Mouse (Mus musculus): Measurements from ENCODE around the gene Slc1a1. TPM values are rescaled to one million over a fixed set of nuclear protein-coding genes. Genes with fewer than 3 reads are reported as not detected.

The Slc1a1 gene
- polyA plus RNA-seq, 1 experiment from 2014 or later: 2.6 TPM

Other genes with a start within 250 kb of the Slc1a1 start
- gene Glis3, start 155.0 kb upstream of the Slc1a1 start, polyA plus RNA-seq (2014; fragmentation: Nextera tagmentation; extraction: Ambion mirVana): 0.92 and 1.6 TPM in 2 replicates
- 11.6 and 11.7 TPM in 2 replicates for gene Plpp6, start 128.9 kb downstream of the Slc1a1 start, polyA plus RNA-seq (2014; fragmentation: Nextera tagmentation; extraction: Ambion mirVana)
- 8.2 and 10.5 TPM in 2 replicates for gene 4430402I18Rik, start 132.8 kb downstream of the Slc1a1 start, polyA plus RNA-seq (2014; fragmentation: Nextera tagmentation; extraction: Ambion mirVana)
- 50.0 and 53.6 TPM in 2 replicates for gene Cdc37l1, start 155.3 kb downstream of the Slc1a1 start, polyA plus RNA-seq (2014; fragmentation: Nextera tagmentation; extraction: Ambion mirVana)
- gene Ak3, start 212.9 kb downstream of the Slc1a1 start, polyA plus RNA-seq (2014; fragmentation: Nextera tagmentation; extraction: Ambion mirVana): 95.1 and 96.4 TPM in 2 replicates

Measured in heart, embryonic 14.5 days (tissue).